8 mouse cellular contexts compared by ENCODE assay signal in genomic region chr3:103809799-103810150, GRCm38 (mm10). TPM values are rescaled to one million over a fixed set of nuclear protein-coding genes. Genes with fewer than 3 reads are reported as not detected.
DNase-seq lines count a peak whose midpoint lies in the region; ATAC-seq and TF ChIP-seq lines count a peak whose summit lies in the region.

No protein-coding gene starts in this region.

- H3K9ac ChIP-seq in forebrain, embryonic 11.5 days (ENCODE audit: low read length) = peak overlapping the region; percentile 85
- peak overlapping the region; percentile 88 for H3K9ac ChIP-seq in liver, embryonic 12.5 days
- H3K9ac ChIP-seq in stomach, embryonic 16.5 days (ENCODE audit: low read length) = peak overlapping the region; percentile 95

- H3K9me3 ChIP-seq in forebrain, embryonic 11.5 days (ENCODE audit: control insufficient read depth, low read length) = no peaks in the 10 kb centered on the region
- H3K9me3 ChIP-seq in liver, embryonic 12.5 days (replicated peaks) = no peaks in the 10 kb centered on the region
- H3K9me3 ChIP-seq in stomach, embryonic 16.5 days (replicated peaks; ENCODE audit: control insufficient read depth, low read length) = no peaks in the 10 kb centered on the region

- DNase-seq in spleen, adult 2 months (ENCODE audit: low read depth in 1 of 2, low spot score in 2 of 2) = no peak
- DNase-seq in spleen, postnatal 10 days (ENCODE audit: low spot score in 2 of 2) = no peak
- DNase-seq in forebrain, embryonic 11.5 days (ENCODE audit: low spot score) = no peak
- DNase-seq in right cerebral cortex, adult 2 months (ENCODE audit: low spot score in 2 of 2) = no peak
- no peak for DNase-seq in left cerebral cortex, adult 18-20 months (ENCODE audit: low spot score in 2 of 2)
- DNase-seq in left cerebral cortex, adult 9 months (ENCODE audit: low spot score in 2 of 2) = no peak

- no peaks in the 10 kb centered on the region for H3K27me3 ChIP-seq in spleen, adult 2 months (ENCODE audit: control insufficient read depth, insufficient read depth, low read length)
- H3K27me3 ChIP-seq in forebrain, embryonic 11.5 days (ENCODE audit: control insufficient read depth, insufficient read depth, low read length) = no peaks in the 10 kb centered on the region
- no peaks in the 10 kb centered on the region for H3K27me3 ChIP-seq in liver, embryonic 12.5 days (replicated peaks)
- H3K27me3 ChIP-seq in stomach, embryonic 16.5 days (ENCODE audit: control insufficient read depth, insufficient read depth, low read length) = no peaks in the 10 kb centered on the region

- ATAC-seq in forebrain, embryonic 11.5 days (replicated peaks; ENCODE audit: low FRiP score) = peak; percentile 53; the same call in 1 of the 2 replicates
- peak; percentile 62 for ATAC-seq in liver, embryonic 12.5 days
- peak; percentile 25; the same call in 1 of the 2 replicates for ATAC-seq in stomach, embryonic 16.5 days (ENCODE audit: insufficient read depth, low FRiP score)

- TF ChIP-seq POLR2A in spleen, adult 2 months (IDR thresholded peaks at IDR 0.05; ENCODE audit: low read depth, low read length) = no peak

- TF ChIP-seq CTCF in spleen, adult 2 months (IDR thresholded peaks at IDR 0.05; ENCODE audit: extremely low read depth, insufficient read depth, insufficient read length, insufficient replicate concordance) = no peak

- 3% methylated on average over 14 of the region's 14 CpGs for WGBS in spleen, adult 2 months
- 2% methylated on average over 14 of the region's 14 CpGs for WGBS in forebrain, embryonic 11.5 days
- WGBS in liver, embryonic 12.5 days (ENCODE audit: insufficient replicate concordance) = under 1% methylated on average over 14 of the region's 14 CpGs
- 3% methylated on average over 14 of the region's 14 CpGs for WGBS in stomach, embryonic 16.5 days

- H3K27ac ChIP-seq in spleen, adult 2 months (ENCODE audit: insufficient read depth, low read length) = peak overlapping the region; percentile 92
- H3K27ac ChIP-seq in forebrain, embryonic 11.5 days (ENCODE audit: low read depth, low read length) = peak overlapping the region; percentile 79
- peak overlapping the region; percentile 97 for H3K27ac ChIP-seq in liver, embryonic 12.5 days
- peak overlapping the region; percentile 95 for H3K27ac ChIP-seq in stomach, embryonic 16.5 days (ENCODE audit: low read length)

- H3K4me1 ChIP-seq in spleen, adult 2 months (ENCODE audit: control insufficient read depth, insufficient read depth, insufficient read length) = peaks cover 3% of the 10 kb centered on the region; the same call in 1 of the 2 replicates
- H3K4me1 ChIP-seq in forebrain, embryonic 11.5 days (replicated peaks; ENCODE audit: control insufficient read depth, insufficient read depth, low read length) = peaks cover 7% of the 10 kb centered on the region; the same call in 1 of the 2 replicates
- peaks cover 57% of the 10 kb centered on the region for H3K4me1 ChIP-seq in liver, embryonic 12.5 days
- peaks cover 8% of the 10 kb centered on the region for H3K4me1 ChIP-seq in stomach, embryonic 16.5 days (ENCODE audit: control insufficient read depth, insufficient read depth, low read length)

- peak overlapping the region; percentile 71 for H3K4me3 ChIP-seq in spleen, adult 2 months (ENCODE audit: extremely low read depth, insufficient read depth, insufficient read length)
- H3K4me3 ChIP-seq in forebrain, embryonic 11.5 days (ENCODE audit: low read depth, low read length) = peak overlapping the region; percentile 77
- H3K4me3 ChIP-seq in liver, embryonic 12.5 days = peak overlapping the region; percentile 96
- H3K4me3 ChIP-seq in stomach, embryonic 16.5 days (replicated peaks; ENCODE audit: low read length) = peak overlapping the region; percentile 65

- peak overlapping the region; percentile 69 for H3K4me2 ChIP-seq in forebrain, embryonic 11.5 days (ENCODE audit: low read depth, low read length, severe bottlenecking)
- peak overlapping the region; percentile 75 for H3K4me2 ChIP-seq in liver, embryonic 12.5 days
- H3K4me2 ChIP-seq in stomach, embryonic 16.5 days (ENCODE audit: low read depth, low read length) = peak overlapping the region; percentile 82

- peaks cover 8% of the 10 kb centered on the region for H3K36me3 ChIP-seq in spleen, adult 2 months (ENCODE audit: control insufficient read depth, insufficient read depth, low read length)
- no peaks in the 10 kb centered on the region; the same call in 1 of the 2 replicates for H3K36me3 ChIP-seq in forebrain, embryonic 11.5 days (ENCODE audit: control insufficient read depth, insufficient read depth, low read length)
- H3K36me3 ChIP-seq in liver, embryonic 12.5 days = peaks cover 64% of the 10 kb centered on the region
- H3K36me3 ChIP-seq in stomach, embryonic 16.5 days (ENCODE audit: control insufficient read depth, insufficient read depth, low read length) = no peaks in the 10 kb centered on the region

RNA-seq across cellular contexts. Expression of gene Gm43064, which starts 0.4 kb away (rescaled TPM):
- polyA plus RNA-seq in spleen, adult 2 months (2012; rRNA removed) = 0.40 and 0.66 TPM in 2 replicates
- polyA plus RNA-seq in forebrain, embryonic 11.5 days (2014; fragmentation: Nextera tagmentation; extraction: Ambion mirVana) = 0.17 and 0.63 TPM in 2 replicates
- polyA plus RNA-seq in liver, embryonic 12.5 days (2016; fragmentation: Nextera tagmentation; extraction: Ambion mirVana) = 0.56 and 0.60 TPM in 2 replicates
- polyA plus RNA-seq in stomach, embryonic 16.5 days (2015; fragmentation: Nextera tagmentation; extraction: Ambion mirVana) = 1.1 TPM in 1 of 2 replicates, not detected in the other
- under 1 TPM; 0.74 to 0.75 TPM for total RNA-seq in left cerebral cortex, adult 18-20 months (2021)

RNA-seq across cellular contexts. Expression of gene Ap4b1, which starts 0.5 kb away (rescaled TPM):
- polyA plus RNA-seq in spleen, adult 2 months (2012; rRNA removed) = 14.5 and 14.7 TPM in 2 replicates
- polyA plus RNA-seq in forebrain, embryonic 11.5 days (2014; fragmentation: Nextera tagmentation; extraction: Ambion mirVana) = 22.1 and 22.8 TPM in 2 replicates
- 18.7 and 19.4 TPM in 2 replicates for polyA plus RNA-seq in liver, embryonic 12.5 days (2016; fragmentation: Nextera tagmentation; extraction: Ambion mirVana)
- 20.1 and 22.0 TPM in 2 replicates for polyA plus RNA-seq in stomach, embryonic 16.5 days (2015; fragmentation: Nextera tagmentation; extraction: Ambion mirVana)
- total RNA-seq in left cerebral cortex, adult 18-20 months (2021) = 10 to 100 TPM; 11.7 to 13.4 TPM

RNA-seq across cellular contexts. Expression of gene Dclre1b, which starts 0.5 kb away (rescaled TPM):
- polyA plus RNA-seq in spleen, adult 2 months (2012; rRNA removed) = 16.2 and 18.8 TPM in 2 replicates
- polyA plus RNA-seq in forebrain, embryonic 11.5 days (2014; fragmentation: Nextera tagmentation; extraction: Ambion mirVana) = 39.3 and 45.7 TPM in 2 replicates
- 28.4 and 30.8 TPM in 2 replicates for polyA plus RNA-seq in liver, embryonic 12.5 days (2016; fragmentation: Nextera tagmentation; extraction: Ambion mirVana)
- polyA plus RNA-seq in stomach, embryonic 16.5 days (2015; fragmentation: Nextera tagmentation; extraction: Ambion mirVana) = 17.6 and 20.0 TPM in 2 replicates
- 1 to 10 TPM; 5.9 to 7.8 TPM for total RNA-seq in left cerebral cortex, adult 18-20 months (2021)

RNA-seq across cellular contexts. Expression of gene Hipk1, which starts 18.4 kb away (rescaled TPM):
- 72.4 and 84.4 TPM in 2 replicates for polyA plus RNA-seq in spleen, adult 2 months (2012; rRNA removed)
- 17.2 and 17.6 TPM in 2 replicates for polyA plus RNA-seq in forebrain, embryonic 11.5 days (2014; fragmentation: Nextera tagmentation; extraction: Ambion mirVana)
- 17.7 and 18.1 TPM in 2 replicates for polyA plus RNA-seq in liver, embryonic 12.5 days (2016; fragmentation: Nextera tagmentation; extraction: Ambion mirVana)
- 10.9 and 11.3 TPM in 2 replicates for polyA plus RNA-seq in stomach, embryonic 16.5 days (2015; fragmentation: Nextera tagmentation; extraction: Ambion mirVana)
- 100 to 1,000 TPM; 117 to 124 TPM for total RNA-seq in left cerebral cortex, adult 18-20 months (2021)

RNA-seq across cellular contexts. Expression of gene Bcl2l15, which starts 22.6 kb away (rescaled TPM):
- polyA plus RNA-seq in spleen, adult 2 months (2012; rRNA removed) = 0.13 and 0.18 TPM in 2 replicates
- polyA plus RNA-seq in forebrain, embryonic 11.5 days (2014; fragmentation: Nextera tagmentation; extraction: Ambion mirVana) = 0.43 TPM in 1 of 2 replicates, not detected in the other
- polyA plus RNA-seq in liver, embryonic 12.5 days (2016; fragmentation: Nextera tagmentation; extraction: Ambion mirVana) = 1.6 and 1.7 TPM in 2 replicates
- polyA plus RNA-seq in stomach, embryonic 16.5 days (2015; fragmentation: Nextera tagmentation; extraction: Ambion mirVana) = 0.70 and 1.3 TPM in 2 replicates
- under 1 TPM; 0.47 to 0.56 TPM for total RNA-seq in left cerebral cortex, adult 18-20 months (2021)
